Mouse (Mus musculus) forebrain, embryonic 12.5 days (tissue): ENCODE measurements around the gene Cdc14b. TPM values are rescaled to one million over a fixed set of nuclear protein-coding genes. Genes with fewer than 3 reads are reported as not detected.

Experiments
- ATAC-seq: fragments of 200-750 bp; cut with Nextera tagmentation; 2 replicates; pipeline ENCODE4 v1.8.0; 2017; ENCODE audit warnings: moderate TSS enrichment; ENCODE audit not compliant: low FRiP score
- H3K27ac ChIP-seq: fragments of 300-500 bp; sonication (generic); 2 replicates; pipeline ENCODE4 v1.5.1; 2016; ENCODE audit warnings: mild to moderate bottlenecking
- H3K27me3 ChIP-seq: fragments of 300-500 bp; sonication (generic); 2 replicates; pipeline ENCODE4 v1.6.1; 2016; ENCODE audit warnings: mild to moderate bottlenecking
- H3K36me3 ChIP-seq: fragments of 300-500 bp; sonication (generic); replicated peaks from 2 replicates; pipeline ENCODE4 v1.6.1; 2016; ENCODE audit warnings: mild to moderate bottlenecking
- H3K4me1 ChIP-seq: fragments of 300-500 bp; sonication (generic); 2 replicates; pipeline ENCODE4 v1.6.1; 2016
- H3K4me2 ChIP-seq: fragments of 300-500 bp; sonication (generic); 2 replicates; pipeline ENCODE4 v1.6.1; 2016; ENCODE audit warnings: mild to moderate bottlenecking, moderate library complexity
- H3K4me3 ChIP-seq: fragments of 300-500 bp; sonication (generic); replicated peaks from 2 replicates; pipeline ENCODE4 v1.5.1; 2016; ENCODE audit warnings: mild to moderate bottlenecking
- H3K9ac ChIP-seq: fragments of 300-500 bp; sonication (generic); 2 replicates; pipeline ENCODE4 v1.6.1; 2016; ENCODE audit warnings: mild to moderate bottlenecking
- H3K9me3 ChIP-seq: fragments of 300-500 bp; sonication (generic); 2 replicates; pipeline ENCODE4 v1.6.1; 2016
- WGBS: fragments of 180-500 bp; shearing (Covaris S2); methylation state at CpG from one replicate; pipeline ENCODE4 v1.1.7; 2016; 5-methylcytosine and 5-hydroxymethylcytosine counted together
- polyA plus RNA-seq: library from polyadenylated mRNA; unstranded; fragments of >200 nt; fragmentation: Nextera tagmentation; extraction: Ambion mirVana; gene quantifications from 2 replicates; pipeline ENCODE4 v1.2.1, GENCODE M21; 2016

Cdc14b gene
- polyA plus RNA-seq, 1 experiment from 2014 or later = 11.2 TPM

GRCm38 (mm10) chr13:64246106-64246505, 29.0 kb downstream of the Cdc14b start:
- no peaks in the 10 kb centered on the region for H3K9me3 ChIP-seq
- peaks cover 11% of the 10 kb centered on the region for H3K4me1 ChIP-seq
- no peak overlapping the region for H3K4me3 ChIP-seq
- WGBS = 87% methylated on average over 12 of the region's 12 CpGs
- H3K36me3 ChIP-seq = no peaks in the 10 kb centered on the region
- no peak for ATAC-seq
- H3K27ac ChIP-seq = no peak overlapping the region
- no peaks in the 10 kb centered on the region for H3K27me3 ChIP-seq
- no peak overlapping the region for H3K9ac ChIP-seq
- no peak overlapping the region for H3K4me2 ChIP-seq

DNA sequence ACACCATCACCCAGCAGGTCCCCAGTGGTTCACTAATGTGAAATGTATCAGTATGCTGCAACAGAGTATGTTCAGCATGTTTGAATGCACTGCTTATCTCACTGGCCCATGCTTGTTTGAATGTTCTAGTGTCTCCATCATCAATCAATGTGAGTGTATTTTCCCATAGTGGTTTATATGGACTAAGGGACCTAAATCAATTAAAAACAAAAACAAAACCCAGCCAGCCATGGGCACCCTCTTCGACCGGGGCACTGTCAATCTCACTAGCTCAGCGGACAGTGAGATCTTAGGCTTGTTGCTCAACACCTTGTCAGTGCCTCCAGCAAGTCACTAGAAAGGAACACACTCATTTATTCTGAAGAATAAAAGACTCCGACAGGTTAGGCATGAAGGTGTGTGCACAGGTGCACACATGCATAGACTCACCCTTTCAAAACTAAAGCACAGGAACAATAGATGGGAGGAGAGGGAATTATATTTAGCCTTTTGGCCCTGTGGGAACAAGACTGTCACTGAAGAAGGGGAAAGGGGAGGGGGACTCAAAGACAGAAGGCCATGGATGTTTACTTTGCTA, 30.3 kb downstream of the Cdc14b start:
- Histone ChIP-seq H3K9me3 (no peaks in the 10 kb centered on the region), H3K4me2 (no peak overlapping the region), H3K27me3 (no peaks in the 10 kb centered on the region), H3K4me3 (no peak overlapping the region), H3K4me1 (peaks cover 11% of the 10 kb centered on the region), H3K27ac (no peak overlapping the region), H3K36me3 (no peaks in the 10 kb centered on the region), H3K9ac (no peak overlapping the region)
- ATAC-seq = no peak
- WGBS = 90% methylated on average over 4 of the region's 4 CpGs

GRCm38 (mm10) chr13:64242721-64243120, 32.4 kb downstream of the Cdc14b start:
- Histone ChIP-seq H3K4me1 (no peaks in the 10 kb centered on the region), H3K4me3 (no peak overlapping the region), H3K9ac (no peak overlapping the region), H3K27ac (no peak overlapping the region), H3K9me3 (no peaks in the 10 kb centered on the region), H3K36me3 (no peaks in the 10 kb centered on the region), H3K4me2 (no peak overlapping the region), H3K27me3 (no peaks in the 10 kb centered on the region)
- no peak for ATAC-seq

DNA sequence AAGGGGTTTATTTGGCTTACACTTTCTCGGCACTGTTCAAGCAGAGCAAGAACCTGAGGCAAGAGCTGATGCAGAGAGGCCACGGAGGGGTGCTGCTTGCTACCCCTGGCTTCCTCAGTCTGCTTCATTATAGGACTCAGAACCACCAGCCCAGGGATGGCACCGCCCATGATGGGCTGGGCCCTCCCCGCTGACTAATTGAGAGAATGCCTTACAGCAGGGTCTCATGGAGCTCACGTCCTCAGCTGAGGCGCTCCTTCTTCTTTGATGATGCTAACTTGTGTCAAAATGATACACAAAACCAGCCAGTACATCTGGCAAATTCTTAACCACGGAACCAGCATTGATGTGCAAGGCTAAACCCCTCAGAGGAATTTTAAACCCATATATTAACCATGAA, 34.5 kb downstream of the Cdc14b start:
- 69% methylated on average over 7 of the region's 7 CpGs for WGBS
- Histone ChIP-seq H3K4me2 (no peak overlapping the region), H3K36me3 (no peaks in the 10 kb centered on the region), H3K4me3 (no peak overlapping the region), H3K9me3 (no peaks in the 10 kb centered on the region), H3K4me1 (no peaks in the 10 kb centered on the region), H3K9ac (no peak overlapping the region), H3K27me3 (no peaks in the 10 kb centered on the region), H3K27ac (no peak overlapping the region)
- ATAC-seq = no peak

GRCm38 (mm10) chr13:64237681-64238157, 37.4 kb downstream of the Cdc14b start:
- H3K9ac ChIP-seq = no peak overlapping the region
- ATAC-seq = no peak
- H3K9me3 ChIP-seq = no peaks in the 10 kb centered on the region
- H3K4me1 ChIP-seq = no peaks in the 10 kb centered on the region
- no peaks in the 10 kb centered on the region for H3K27me3 ChIP-seq
- H3K27ac ChIP-seq = no peak overlapping the region
- no peaks in the 10 kb centered on the region for H3K36me3 ChIP-seq
- H3K4me2 ChIP-seq = no peak overlapping the region
- H3K4me3 ChIP-seq = no peak overlapping the region

GRCm38 (mm10) chr13:64237000-64237680, 38.0 kb downstream of the Cdc14b start:
- no peak overlapping the region for H3K27ac ChIP-seq
- H3K9ac ChIP-seq = no peak overlapping the region
- WGBS = 79% methylated on average over 4 of the region's 4 CpGs
- no peaks in the 10 kb centered on the region for H3K27me3 ChIP-seq
- no peaks in the 10 kb centered on the region for H3K4me1 ChIP-seq
- H3K9me3 ChIP-seq = no peaks in the 10 kb centered on the region
- no peak for ATAC-seq
- no peak overlapping the region for H3K4me3 ChIP-seq
- H3K36me3 ChIP-seq = no peaks in the 10 kb centered on the region
- no peak overlapping the region for H3K4me2 ChIP-seq

DNA sequence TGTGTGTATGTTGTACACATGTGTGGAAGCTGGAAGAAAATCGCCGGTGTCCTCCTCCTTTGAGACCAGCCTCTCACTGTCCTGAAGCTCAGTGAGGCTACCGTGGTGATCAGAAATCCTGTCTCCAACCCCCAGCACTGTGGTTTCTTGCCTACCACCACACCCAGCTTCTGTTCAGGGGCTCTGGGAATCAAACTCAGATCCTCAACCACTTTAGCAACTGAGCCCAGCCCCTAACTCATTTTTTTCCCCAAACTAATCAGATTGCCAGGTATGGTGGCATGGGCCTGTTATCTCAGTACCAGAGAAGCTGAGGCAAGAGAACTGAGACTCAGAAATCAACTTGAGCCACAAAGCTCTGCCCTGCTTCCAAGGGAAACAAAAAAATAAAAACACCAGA, 39.3 kb downstream of the Cdc14b start:
- H3K27me3 ChIP-seq = no peaks in the 10 kb centered on the region
- ATAC-seq = no peak
- no peaks in the 10 kb centered on the region for H3K9me3 ChIP-seq
- H3K4me2 ChIP-seq = no peak overlapping the region
- H3K4me3 ChIP-seq = no peak overlapping the region
- WGBS = 80% methylated on average over 3 of the region's 3 CpGs
- no peak overlapping the region for H3K27ac ChIP-seq
- H3K4me1 ChIP-seq = no peaks in the 10 kb centered on the region
- no peak overlapping the region for H3K9ac ChIP-seq
- no peaks in the 10 kb centered on the region for H3K36me3 ChIP-seq

GRCm38 (mm10) chr13:64235062-64235715, 39.9 kb downstream of the Cdc14b start:
- H3K4me2 ChIP-seq = no peak overlapping the region
- 77% methylated on average over 4 of the region's 4 CpGs for WGBS
- no peak overlapping the region for H3K9ac ChIP-seq
- no peak overlapping the region for H3K27ac ChIP-seq
- no peaks in the 10 kb centered on the region for H3K36me3 ChIP-seq
- H3K27me3 ChIP-seq = no peaks in the 10 kb centered on the region
- no peaks in the 10 kb centered on the region for H3K4me1 ChIP-seq
- H3K4me3 ChIP-seq = no peak overlapping the region
- no peaks in the 10 kb centered on the region for H3K9me3 ChIP-seq
- ATAC-seq = no peak

DNA sequence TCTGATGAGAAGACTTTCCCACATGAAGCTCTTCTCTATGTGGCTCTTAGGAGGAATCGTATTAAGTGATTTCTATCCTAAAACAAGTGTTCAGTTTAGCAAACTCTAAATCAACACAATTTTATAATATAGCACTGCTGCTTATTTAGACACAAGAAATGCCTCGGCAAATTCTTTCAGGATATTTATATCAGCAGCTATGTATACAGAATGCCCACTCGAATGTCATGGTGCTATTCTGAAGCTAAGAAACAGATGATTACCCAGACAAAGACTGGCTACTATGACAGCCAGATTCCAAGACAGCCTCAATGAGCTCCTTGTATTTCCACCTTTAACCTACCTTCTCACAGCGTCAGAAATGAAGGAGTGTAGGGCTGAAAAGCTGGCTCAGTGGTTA, 42.0 kb downstream of the Cdc14b start:
- ATAC-seq = no peak
- H3K4me2 ChIP-seq = no peak overlapping the region
- no peaks in the 10 kb centered on the region for H3K36me3 ChIP-seq
- H3K27ac ChIP-seq = no peak overlapping the region
- no peaks in the 10 kb centered on the region for H3K9me3 ChIP-seq
- 82% methylated on average over 4 of the region's 4 CpGs for whole genome bisulfite sequencing
- no peak overlapping the region for H3K4me3 ChIP-seq
- H3K4me1 ChIP-seq = no peaks in the 10 kb centered on the region
- H3K27me3 ChIP-seq = no peaks in the 10 kb centered on the region
- no peak overlapping the region for H3K9ac ChIP-seq

- no peak overlapping the region for H3K9ac ChIP-seq
- H3K27me3 ChIP-seq = no peaks in the 10 kb centered on the region
- no peaks in the 10 kb centered on the region for H3K36me3 ChIP-seq
- H3K4me3 ChIP-seq = no peak overlapping the region
- H3K27ac ChIP-seq = no peak overlapping the region
- no peaks in the 10 kb centered on the region for H3K4me1 ChIP-seq
- no peak overlapping the region for H3K4me2 ChIP-seq
- 96% methylated on average over 4 of the region's 4 CpGs for WGBS
- ATAC-seq = no peak
- no peaks in the 10 kb centered on the region for H3K9me3 ChIP-seq
Observed at GRCm38 (mm10) chr13:64226725-64227124, 48.4 kb downstream of the Cdc14b start.

- Histone ChIP-seq H3K4me1 (no peaks in the 10 kb centered on the region), H3K4me3 (no peak overlapping the region), H3K4me2 (no peak overlapping the region), H3K9me3 (no peaks in the 10 kb centered on the region), H3K27me3 (no peaks in the 10 kb centered on the region), H3K36me3 (no peaks in the 10 kb centered on the region), H3K9ac (no peak overlapping the region), H3K27ac (no peak overlapping the region)
- ATAC-seq = no peak
- 93% methylated on average over 3 of the region's 3 CpGs for WGBS
Observed at GRCm38 (mm10) chr13:64225738-64226137, 49.4 kb downstream of the Cdc14b start.

DNA sequence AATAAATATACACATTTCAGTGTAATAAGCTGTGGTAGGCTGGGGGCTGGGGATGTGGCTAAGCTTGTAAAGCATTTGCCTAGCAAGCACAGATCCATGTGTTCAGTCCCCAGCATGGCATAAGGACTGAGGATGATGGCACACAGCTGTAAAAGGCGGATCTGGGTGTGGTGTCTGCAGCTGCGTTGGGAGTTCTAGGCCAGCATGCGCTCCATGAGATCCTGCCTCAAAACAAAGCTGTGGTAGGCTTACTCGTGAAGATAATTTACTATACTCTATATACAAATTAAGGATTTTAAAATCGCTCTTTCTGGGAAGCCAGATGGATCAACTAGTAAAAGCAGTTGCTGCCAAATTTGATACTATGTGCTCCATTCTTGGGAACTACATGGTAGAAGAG, 60.2 kb downstream of the Cdc14b start:
- no peak for ATAC-seq
- no peak overlapping the region for H3K9ac ChIP-seq
- no peaks in the 10 kb centered on the region for H3K4me1 ChIP-seq
- no peak overlapping the region for H3K27ac ChIP-seq
- H3K27me3 ChIP-seq = no peaks in the 10 kb centered on the region
- H3K4me3 ChIP-seq = no peak overlapping the region
- WGBS = 94% methylated on average over 5 of the region's 5 CpGs
- no peaks in the 10 kb centered on the region for H3K9me3 ChIP-seq
- H3K4me2 ChIP-seq = no peak overlapping the region
- no peaks in the 10 kb centered on the region for H3K36me3 ChIP-seq
